Mouse (Mus musculus) subcutaneous adipose tissue, adult 2 months (tissue): ENCODE measurements around the gene Tkt. TPM values are rescaled to one million over a fixed set of nuclear protein-coding genes. Genes with fewer than 3 reads are reported as not detected.

Experiments used
- polyA plus RNA-seq: library from polyadenylated mRNA; depleted of rRNA; stranded (reverse); fragments of >200 nt; gene quantifications from 2 replicates; pipeline ENCODE4 v1.2.3, GENCODE M21; 2012; ENCODE audit warnings: low replicate concordance; rRNA removed

Gene Tkt
- 1,357 and 1,911 TPM in 2 replicates for polyA plus RNA-seq

DNA sequence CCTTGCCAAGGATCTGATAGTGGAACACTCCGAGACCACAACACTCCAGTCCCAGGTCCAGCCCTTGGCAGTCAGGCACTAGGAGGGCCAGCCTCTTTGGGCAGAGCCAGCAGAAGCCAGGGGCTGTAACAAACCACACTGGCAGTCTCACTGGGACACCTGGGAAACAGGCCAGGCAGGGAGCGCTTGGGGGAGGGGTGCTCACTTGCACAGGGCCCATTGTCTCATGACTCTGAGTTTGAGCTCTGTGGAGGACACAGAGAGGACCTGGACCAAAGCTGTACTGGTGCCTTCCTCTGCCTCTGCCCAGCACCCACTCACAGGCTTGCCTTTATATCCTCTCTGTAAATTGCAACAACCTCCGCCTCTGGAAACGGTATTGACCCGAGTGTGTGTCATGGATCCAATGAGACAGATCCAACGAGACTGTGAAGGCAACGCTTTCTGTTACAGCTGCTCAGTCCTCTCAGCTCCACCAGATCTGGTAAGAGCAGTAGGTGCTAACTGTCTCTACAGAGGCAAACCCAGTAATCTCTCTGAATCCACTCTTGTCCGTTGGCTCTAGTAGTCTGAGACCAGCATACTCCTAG, at the start of gene Tkt:
Tkt (plus strand) TSS at position 229 of the 590 bp plus-strand sequence.

Other genes with a start within 250 kb of the Tkt start
- gene Dcp1a, start 68.8 kb upstream of the Tkt start, polyA plus RNA-seq = 24.3 and 45.7 TPM in 2 replicates
- 1.9 and 21.8 TPM in 2 replicates for gene Cacna1d, start 56.9 kb upstream of the Tkt start, polyA plus RNA-seq
- 67.0 and 122 TPM in 2 replicates for gene Prkcd, start 77.9 kb downstream of the Tkt start, polyA plus RNA-seq
- 29.2 and 30.9 TPM in 2 replicates for gene Rft1, start 106.0 kb downstream of the Tkt start, polyA plus RNA-seq
- gene Sfmbt1, start 166.5 kb downstream of the Tkt start, polyA plus RNA-seq = 2.0 and 4.2 TPM in 2 replicates